Mouse (Mus musculus) retina, embryonic 14.5 days (tissue): ENCODE data around the gene Tmem223.
A peak's percentile ranks its signal among the peaks of the same experiment; 100 is the strongest.

Experiments used
- DNase-seq: peaks from one replicate; pipeline ENCODE4 v3.0.0-alpha.2; 2015; ENCODE audit warnings: low spot score

The Tmem223 gene

GRCm38 (mm10) chr19:8803204-8803780 lies 32.5 kb downstream of the Tmem223 start:
- DNase-seq: no peak

GRCm38 (mm10) chr19:8803879-8804660 lies 33.3 kb downstream of the Tmem223 start:
- DNase-seq: no peak

GRCm38 (mm10) chr19:8806810-8807209 lies 36.0 kb downstream of the Tmem223 start:
- no peak for DNase-seq

GRCm38 (mm10) chr19:8815812-8816211 lies 45.0 kb downstream of the Tmem223 start:
- DNase-seq: peak; percentile 46

GRCm38 (mm10) chr19:8817001-8817400 lies 46.2 kb downstream of the Tmem223 start:
- no peak for DNase-seq

GRCm38 (mm10) chr19:8818301-8818798 lies 47.6 kb downstream of the Tmem223 start:
- no peak for DNase-seq

GRCm38 (mm10) chr19:8818801-8819595 lies 48.2 kb downstream of the Tmem223 start, which contains the start of gene Ttc9c:
Gene Ttc9c, minus strand, starts transcription at chr19:8819333.
- DNase-seq: peak; percentile 100

GRCm38 (mm10) chr19:8819596-8820423 lies 49.0 kb downstream of the Tmem223 start, which contains the start of gene Hnrnpul2:
Gene Hnrnpul2, plus strand, starts transcription at chr19:8820010.
- peak; percentile 98 for DNase-seq

- DNase-seq: no peak
Observed at GRCm38 (mm10) chr19:8820424-8820956, 49.7 kb downstream of the Tmem223 start.

- no peak for DNase-seq
Observed at GRCm38 (mm10) chr19:8821146-8821545, 50.4 kb downstream of the Tmem223 start.
